Mouse (Mus musculus): Measurements from ENCODE around the gene Elf2.

- no peak for TF ChIP-seq POLR2A (IDR thresholded peaks at IDR 0.05; ENCODE audit: borderline replicate concordance, extremely low read depth, insufficient read depth, insufficient read length, poor library complexity, severe bottlenecking)
- TF ChIP-seq CTCF (IDR thresholded peaks at IDR 0.05; ENCODE audit: borderline replicate concordance, extremely low read depth, insufficient read depth, insufficient read length): no peak
Measured at GRCm38 (mm10) chr3:51206521-51206920, 133.9 kb downstream of the Elf2 start.
